Mouse (Mus musculus) 3134 (cell line): ENCODE results near the gene Gm20918.
"Not testable (repeated sequence)": the region's sequence is repeated elsewhere in the genome, so short reads cannot be mapped to it uniquely, and the experiment has no call there.

Experiments used
- DNase-seq: peaks from one replicate; pipeline ENCODE4 v3.0.0-alpha.2; 2011; ENCODE audit warnings: low spot score; ENCODE audit not compliant: insufficient read length; ENCODE audit errors: extremely low read depth

Gm20918 gene

GRCm38 (mm10) chrY:5043637-5044036, at the start of gene Gm20918:
Gm20918 (plus strand) TSS chrY:5043937.
- DNase-seq = not testable (repeated sequence)
